Mouse (Mus musculus): Measurements from ENCODE around the gene Arhgef18. TPM values are rescaled to one million over a fixed set of nuclear protein-coding genes. Genes with fewer than 3 reads are reported as not detected.
A peak's percentile ranks its signal among the peaks of the same experiment; 100 is the strongest.

Arhgef18 gene
- polyA plus RNA-seq (2016; fragmentation: Nextera tagmentation; extraction: Ambion mirVana): 9.7 and 11.4 TPM in 2 replicates

DNA sequence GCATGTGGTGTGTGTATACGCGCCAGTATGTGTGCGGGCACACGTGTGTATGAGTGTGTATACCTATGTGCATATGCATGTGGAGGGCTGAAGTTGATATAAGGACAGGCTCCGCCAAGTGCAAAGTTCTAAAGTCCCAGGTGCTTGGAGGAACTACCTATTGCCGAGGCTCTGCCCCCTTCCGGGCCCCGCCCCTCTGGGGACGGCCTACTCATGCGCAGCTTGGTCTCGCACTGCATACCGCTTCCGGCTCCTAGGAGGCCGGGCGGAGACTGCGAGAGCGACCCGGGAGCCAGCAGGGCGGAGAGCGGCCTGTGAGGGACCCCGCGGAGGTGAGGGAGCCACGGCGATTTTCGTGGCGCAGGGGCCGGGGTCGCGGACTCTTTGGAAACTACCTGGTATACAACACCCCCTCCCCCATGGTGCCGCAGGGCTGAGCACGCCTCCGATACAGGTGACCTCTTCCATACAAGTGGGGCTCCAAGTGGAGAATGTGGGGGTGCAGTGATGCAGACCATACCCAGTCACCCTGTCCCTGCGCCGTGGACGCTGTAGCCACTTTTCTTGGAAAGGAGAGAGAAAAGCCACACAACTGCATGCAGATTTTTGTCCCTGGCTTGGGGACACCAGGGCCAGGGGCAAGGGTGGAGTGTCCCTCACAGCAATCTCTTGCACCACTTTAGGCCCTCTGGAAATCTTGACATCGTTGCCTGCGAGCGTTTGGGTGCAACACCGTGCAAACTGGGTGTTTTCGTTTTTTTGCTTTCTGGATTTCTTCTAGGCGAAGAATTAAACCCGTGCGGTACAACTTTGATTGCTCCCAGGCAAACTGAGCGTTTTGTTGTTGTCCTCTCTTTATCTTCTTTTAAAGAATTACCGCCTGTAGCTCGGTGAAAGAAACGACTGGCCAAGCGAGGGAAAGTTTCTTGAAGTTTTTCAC is at the start of gene Arhgef18:
Gene Arhgef18 (plus strand): TSS at position 236 of the 940 bp plus-strand sequence.
- H3K36me3 ChIP-seq (replicated peaks): peaks cover 13% of the 10 kb centered on the region
- WGBS: 1% methylated on average over 48 of the region's 48 CpGs
- H3K27ac ChIP-seq: peak within 1 kb of the TSS; percentile 86
- H3K4me1 ChIP-seq: peaks cover 32% of the 10 kb centered on the region
- peak within 1 kb of the TSS; percentile 86 for H3K4me3 ChIP-seq
- no peaks in the 10 kb centered on the region for H3K27me3 ChIP-seq (ENCODE audit: poor library complexity, severe bottlenecking)
- peak; percentile 70 for DNase-seq (ENCODE audit: extremely low spot score, low spot score)
- H3K9me3 ChIP-seq: no peaks in the 10 kb centered on the region

DNA sequence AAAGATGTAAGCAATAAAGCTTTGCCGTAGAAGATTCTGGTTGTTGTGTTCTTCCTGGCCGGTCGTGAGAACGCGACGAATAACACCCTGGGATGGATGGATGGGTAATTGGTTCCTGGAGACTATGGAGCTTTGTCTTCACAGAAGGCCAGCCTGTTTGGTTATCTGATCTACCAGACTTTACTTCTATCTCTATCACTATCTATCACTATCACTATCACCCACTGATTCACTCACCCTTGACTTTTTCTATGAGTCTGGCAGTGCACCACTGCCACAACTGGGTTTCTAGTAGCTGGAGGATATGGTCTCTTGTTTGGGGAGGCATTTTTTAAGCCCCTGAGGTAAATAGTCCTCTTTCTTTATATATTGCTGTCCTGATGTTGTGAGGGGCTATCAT is 47.5 kb upstream of the Arhgef18 start:
- DNase-seq (ENCODE audit: extremely low spot score, low spot score): no peak
- Histone ChIP-seq H3K27ac (no peak overlapping the region), H3K36me3 (replicated peaks) (no peaks in the 10 kb centered on the region), H3K27me3 (ENCODE audit: poor library complexity, severe bottlenecking) (no peaks in the 10 kb centered on the region), H3K4me1 (no peaks in the 10 kb centered on the region), H3K4me3 (no peak overlapping the region), H3K9me3 (peaks cover 5% of the 10 kb centered on the region; the same call in 1 of the 2 replicates)
- 93% methylated on average over 6 of the region's 6 CpGs for WGBS

DNA sequence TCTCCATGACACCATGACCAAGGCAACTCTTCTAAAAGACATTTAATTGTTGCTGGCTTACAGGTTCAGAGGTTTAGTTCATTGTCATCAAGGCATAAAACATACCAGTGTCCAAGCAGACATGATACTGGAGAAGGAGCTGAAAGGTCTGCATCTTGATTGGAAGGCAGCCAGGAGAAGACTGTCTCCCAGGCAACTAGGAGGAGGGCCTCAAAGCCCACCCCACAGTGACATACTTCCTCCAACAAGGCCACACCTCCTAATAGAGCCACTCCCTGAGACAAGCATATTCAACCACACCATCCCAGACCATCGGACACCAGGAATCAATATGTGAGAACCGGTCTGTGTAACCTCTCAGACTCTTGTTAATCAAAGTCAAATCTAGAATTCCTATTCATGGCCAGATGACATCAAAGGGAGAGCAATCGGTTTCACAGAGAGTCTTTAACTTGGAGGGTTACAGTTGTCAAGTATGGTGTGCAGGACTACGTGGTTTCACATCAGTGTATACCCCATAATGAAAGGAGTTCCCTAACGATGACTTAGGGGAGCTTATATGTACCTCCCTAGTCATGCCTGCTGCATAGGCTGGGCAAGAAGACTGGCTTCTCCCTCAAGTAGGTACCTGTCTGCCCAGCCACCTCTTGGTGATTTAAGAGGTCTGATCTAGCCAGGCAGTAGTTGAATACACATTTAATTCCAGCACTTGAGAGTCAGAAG is 46.0 kb upstream of the Arhgef18 start:
- Histone ChIP-seq H3K9me3 (peaks cover 5% of the 10 kb centered on the region; the same call in 1 of the 2 replicates), H3K4me3 (no peak overlapping the region), H3K4me1 (no peaks in the 10 kb centered on the region), H3K27ac (no peak overlapping the region), H3K36me3 (replicated peaks) (no peaks in the 10 kb centered on the region), H3K27me3 (ENCODE audit: poor library complexity, severe bottlenecking) (no peaks in the 10 kb centered on the region)
- no peak for DNase-seq (ENCODE audit: extremely low spot score, low spot score)
- 89% methylated on average over 5 of the region's 5 CpGs for WGBS

DNA sequence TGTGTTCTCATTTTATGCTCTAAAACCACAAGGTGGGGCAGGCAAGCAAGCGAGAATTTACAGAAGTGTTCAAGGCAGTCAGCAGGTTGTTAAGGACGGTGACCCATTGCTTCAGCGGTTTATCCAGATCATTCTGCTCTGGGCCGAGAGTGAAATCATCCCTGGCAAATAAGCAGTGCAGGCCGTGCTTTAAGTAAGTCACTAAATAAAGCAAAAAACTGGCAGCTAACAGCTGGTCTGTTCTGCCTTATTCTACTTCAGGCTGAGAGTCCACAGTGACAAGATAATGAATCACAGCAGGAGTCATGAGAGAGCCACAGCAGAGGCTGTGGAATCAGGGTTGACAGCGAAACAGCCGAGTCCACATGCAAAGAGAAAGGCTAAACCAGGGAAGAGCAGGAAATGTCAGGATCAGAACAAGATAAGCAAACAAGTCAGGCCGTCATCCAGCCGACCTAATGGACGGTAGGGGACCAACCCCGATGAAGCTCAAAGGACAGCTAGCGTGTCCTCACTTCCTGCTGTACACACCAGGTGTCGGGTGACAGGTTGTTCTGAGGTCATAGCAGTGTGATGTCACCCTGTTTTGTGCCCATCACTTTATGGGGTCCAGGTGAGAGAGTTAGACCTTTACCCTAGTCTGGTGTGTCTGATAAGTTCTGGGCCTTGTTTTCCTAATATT is 44.5 kb upstream of the Arhgef18 start:
- 70% methylated on average over 13 of the region's 13 CpGs for WGBS
- DNase-seq (ENCODE audit: extremely low spot score, low spot score): no peak
- Histone ChIP-seq H3K36me3 (replicated peaks) (no peaks in the 10 kb centered on the region), H3K27ac (no peak overlapping the region), H3K4me3 (no peak overlapping the region), H3K9me3 (peaks cover 7% of the 10 kb centered on the region; the same call in 1 of the 2 replicates), H3K4me1 (no peaks in the 10 kb centered on the region), H3K27me3 (ENCODE audit: poor library complexity, severe bottlenecking) (no peaks in the 10 kb centered on the region)

DNA sequence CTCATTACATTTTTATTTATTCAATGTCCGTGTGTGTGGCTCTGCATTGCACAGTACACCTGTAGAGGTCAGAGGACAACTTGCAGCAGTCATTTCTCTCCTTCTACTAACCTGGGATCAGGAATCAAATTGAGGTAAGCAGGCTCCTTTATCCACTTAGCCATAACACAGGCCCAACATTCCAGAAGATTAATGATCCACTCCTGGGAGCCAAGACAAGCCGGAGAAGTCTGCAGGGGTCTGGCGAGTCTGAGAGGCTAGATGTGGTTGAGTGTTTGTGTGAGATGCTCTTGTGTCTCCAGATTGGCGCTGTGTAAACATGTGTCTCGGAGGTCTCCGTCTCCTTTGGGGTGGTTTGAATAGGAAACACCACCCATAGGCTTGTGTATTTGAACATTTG is 42.1 kb upstream of the Arhgef18 start:
- Histone ChIP-seq H3K27me3 (ENCODE audit: poor library complexity, severe bottlenecking) (no peaks in the 10 kb centered on the region), H3K36me3 (replicated peaks) (no peaks in the 10 kb centered on the region), H3K4me3 (no peak overlapping the region), H3K27ac (no peak overlapping the region), H3K4me1 (no peaks in the 10 kb centered on the region), H3K9me3 (peaks cover 10% of the 10 kb centered on the region; the same call in 1 of the 2 replicates)
- 79% methylated on average over 6 of the region's 6 CpGs for WGBS
- no peak for DNase-seq (ENCODE audit: extremely low spot score, low spot score)

DNA sequence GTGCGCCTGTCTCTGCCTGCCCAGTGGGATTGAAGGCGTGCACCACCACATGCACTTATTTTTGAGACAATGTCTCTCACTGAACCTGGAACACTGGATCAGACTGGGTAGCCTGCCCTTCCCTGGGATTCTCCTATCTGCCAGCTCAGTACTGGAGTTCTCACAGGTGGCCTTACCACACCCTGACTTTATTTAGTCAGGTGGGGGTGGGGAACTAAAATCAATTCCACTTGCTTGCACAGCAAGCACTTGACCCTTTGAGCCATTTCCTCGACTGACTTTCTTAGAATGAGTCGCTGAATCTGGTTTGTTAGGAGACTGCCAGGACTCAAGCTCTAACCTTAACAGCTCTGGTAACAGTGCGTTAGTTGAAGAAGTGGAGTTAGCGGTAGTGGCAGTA is 40.1 kb upstream of the Arhgef18 start:
- Histone ChIP-seq H3K36me3 (replicated peaks) (no peaks in the 10 kb centered on the region), H3K4me1 (no peaks in the 10 kb centered on the region), H3K27me3 (ENCODE audit: poor library complexity, severe bottlenecking) (no peaks in the 10 kb centered on the region), H3K27ac (no peak overlapping the region), H3K4me3 (no peak overlapping the region), H3K9me3 (peaks cover 5% of the 10 kb centered on the region; the same call in 1 of the 2 replicates)
- WGBS: 88% methylated on average over 6 of the region's 6 CpGs
- DNase-seq (ENCODE audit: extremely low spot score, low spot score): no peak

DNA sequence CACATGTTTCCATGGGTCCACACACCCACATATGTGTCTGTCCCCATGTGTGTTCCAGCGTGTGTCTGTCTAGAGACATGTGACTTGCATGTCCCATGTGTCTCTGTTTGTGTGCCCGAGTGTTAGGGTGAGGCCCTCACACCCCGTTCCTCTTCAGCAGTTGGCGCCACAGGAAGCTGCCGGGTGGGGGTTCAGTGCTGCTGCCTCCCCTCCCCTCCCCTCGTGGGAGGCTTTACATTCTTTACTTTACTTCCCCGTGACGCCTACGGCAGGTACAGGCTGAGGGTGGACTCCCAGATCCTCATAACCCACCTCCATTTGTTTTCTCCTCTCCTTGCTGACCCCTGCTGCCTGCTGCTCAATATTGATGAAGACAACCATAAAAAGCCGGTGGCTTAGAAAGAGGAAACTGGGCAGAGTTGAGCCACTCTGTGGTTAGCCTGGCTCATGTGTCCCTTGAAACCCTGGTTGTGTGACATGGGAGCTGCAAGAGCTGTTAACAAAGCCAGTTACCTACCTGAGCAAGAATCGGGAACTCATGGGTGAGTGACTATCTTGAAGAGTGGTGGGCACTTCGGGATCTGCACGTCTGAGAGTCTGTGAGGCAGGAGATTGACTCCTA is 39.5 kb upstream of the Arhgef18 start, which contains the start of gene A430078G23Rik:
Gene A430078G23Rik (plus strand): TSS at position 227 of the 622 bp plus-strand sequence.
- Histone ChIP-seq H3K27ac (no peak within 1 kb of the TSS), H3K27me3 (ENCODE audit: poor library complexity, severe bottlenecking) (no peaks in the 10 kb centered on the region)
- 87% methylated on average over 13 of the region's 13 CpGs for WGBS

DNA sequence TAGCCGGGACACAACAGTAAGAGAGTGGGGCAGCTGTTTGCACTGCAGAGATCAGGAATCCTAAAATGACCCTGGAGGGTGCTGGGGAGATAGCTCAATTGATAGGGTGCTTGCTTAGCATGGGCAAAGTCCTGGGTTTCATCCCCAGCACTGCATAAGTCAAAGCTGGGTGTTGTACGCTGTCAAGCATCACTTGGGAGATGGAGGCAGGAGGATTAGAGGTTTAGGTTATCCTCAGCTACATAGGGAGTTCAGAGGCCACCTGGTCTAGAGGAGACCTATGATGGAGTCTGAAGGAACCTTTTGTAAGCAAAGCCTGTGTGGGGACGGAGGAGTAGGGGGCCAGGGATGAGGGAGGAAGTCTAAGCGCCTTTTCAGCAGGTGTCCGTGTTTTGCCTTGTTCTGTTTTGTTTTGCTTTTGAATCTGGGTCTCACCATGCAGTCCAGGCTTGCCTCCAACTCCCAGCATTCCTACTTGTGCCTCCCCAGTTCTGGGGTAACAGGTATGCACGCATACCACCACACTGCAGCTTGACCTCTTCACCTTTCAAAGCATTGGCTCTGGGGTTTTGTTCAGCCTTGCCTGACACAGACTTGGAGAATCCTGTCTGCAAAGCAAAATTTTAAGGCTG is 38.9 kb upstream of the Arhgef18 start:
- 71% methylated on average over 6 of the region's 6 CpGs for WGBS
- no peaks in the 10 kb centered on the region for H3K36me3 ChIP-seq (replicated peaks)
- DNase-seq (ENCODE audit: extremely low spot score, low spot score): no peak
- H3K27me3 ChIP-seq (ENCODE audit: poor library complexity, severe bottlenecking): no peaks in the 10 kb centered on the region
- no peaks in the 10 kb centered on the region for H3K4me1 ChIP-seq
- no peak overlapping the region for H3K27ac ChIP-seq
- H3K9me3 ChIP-seq: peaks cover 5% of the 10 kb centered on the region; the same call in 1 of the 2 replicates
- no peak overlapping the region for H3K4me3 ChIP-seq

More for the DNA sequence above, 39.5 kb upstream of the Arhgef18 start, which contains the start of gene A430078G23Rik:
- H3K9me3 ChIP-seq: peaks cover 5% of the 10 kb centered on the region; the same call in 1 of the 2 replicates
- no peak within 1 kb of the TSS for H3K4me3 ChIP-seq
- DNase-seq (ENCODE audit: extremely low spot score, low spot score): no peak
- no peaks in the 10 kb centered on the region for H3K4me1 ChIP-seq
- no peaks in the 10 kb centered on the region for H3K36me3 ChIP-seq (replicated peaks)

DNA sequence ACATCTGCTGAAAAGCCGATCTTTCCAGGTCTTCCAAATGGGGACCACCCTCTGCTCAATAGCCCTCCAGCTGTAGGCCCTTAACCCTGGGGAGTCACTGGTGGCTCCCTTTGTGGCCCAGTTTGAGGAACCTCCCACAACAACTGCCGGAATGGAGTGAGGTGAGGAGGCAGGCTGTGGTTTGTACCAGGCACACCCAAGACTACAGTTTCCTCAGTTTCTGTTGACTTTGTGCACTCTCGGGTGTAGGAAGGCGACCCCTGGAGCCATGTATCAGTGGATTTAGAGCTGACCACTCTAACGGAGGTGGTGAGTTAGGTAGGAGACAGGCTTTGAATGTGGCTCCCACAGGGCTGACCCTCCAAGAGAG is 38.4 kb upstream of the Arhgef18 start:
- Histone ChIP-seq H3K27ac (no peak overlapping the region), H3K9me3 (peaks cover 5% of the 10 kb centered on the region; the same call in 1 of the 2 replicates), H3K36me3 (replicated peaks) (no peaks in the 10 kb centered on the region), H3K27me3 (ENCODE audit: poor library complexity, severe bottlenecking) (no peaks in the 10 kb centered on the region), H3K4me1 (no peaks in the 10 kb centered on the region), H3K4me3 (no peak overlapping the region)
- 81% methylated on average over 5 of the region's 5 CpGs for WGBS
- no peak for DNase-seq (ENCODE audit: extremely low spot score, low spot score)

DNA sequence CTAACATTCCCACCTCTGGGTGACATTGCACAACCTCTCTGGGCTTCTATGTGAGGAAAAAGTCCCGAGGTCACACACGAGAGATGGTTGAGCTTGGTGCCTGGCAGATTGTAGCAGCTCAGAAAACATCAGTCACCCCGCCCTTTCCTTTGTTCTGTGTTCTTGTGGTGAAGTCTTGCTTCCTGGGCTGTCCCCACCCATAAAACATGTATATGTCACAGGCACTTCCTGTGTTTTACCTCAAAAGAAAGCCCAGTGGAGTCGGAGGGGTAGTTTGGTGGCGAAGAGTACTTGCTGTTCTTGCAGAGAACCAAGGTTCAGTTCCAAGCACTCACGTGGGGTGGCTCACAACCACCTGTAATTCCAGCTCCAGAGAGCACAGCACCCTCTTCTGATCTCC is 37.2 kb upstream of the Arhgef18 start:
- 87% methylated on average over 6 of the region's 6 CpGs for WGBS
- Histone ChIP-seq H3K4me1 (no peaks in the 10 kb centered on the region), H3K27me3 (ENCODE audit: poor library complexity, severe bottlenecking) (no peaks in the 10 kb centered on the region), H3K9me3 (peaks cover 5% of the 10 kb centered on the region; the same call in 1 of the 2 replicates), H3K4me3 (no peak overlapping the region), H3K27ac (no peak overlapping the region), H3K36me3 (replicated peaks) (no peaks in the 10 kb centered on the region)
- no peak for DNase-seq (ENCODE audit: extremely low spot score, low spot score)

DNA sequence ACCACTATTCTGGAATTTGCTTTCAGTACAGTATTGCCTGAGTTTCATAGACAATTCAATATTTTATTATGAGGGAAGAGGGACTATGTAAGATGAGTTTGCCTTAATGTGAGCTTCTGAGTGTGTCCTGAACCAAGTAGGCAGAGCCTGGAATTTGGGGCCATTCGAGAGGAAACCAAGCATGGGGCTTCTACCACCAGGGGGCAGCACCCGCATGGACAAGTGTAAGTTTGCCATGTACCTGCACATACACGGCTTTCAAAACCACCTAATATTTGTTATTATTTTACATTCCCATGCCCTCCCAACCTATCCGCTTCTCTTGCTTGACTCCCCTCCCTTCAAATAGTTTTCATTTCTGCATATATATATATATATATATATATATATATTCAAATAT is 34.7 kb upstream of the Arhgef18 start:
- Histone ChIP-seq H3K36me3 (replicated peaks) (no peaks in the 10 kb centered on the region), H3K27ac (no peak overlapping the region), H3K27me3 (ENCODE audit: poor library complexity, severe bottlenecking) (no peaks in the 10 kb centered on the region), H3K4me1 (no peaks in the 10 kb centered on the region), H3K4me3 (no peak overlapping the region), H3K9me3 (peaks cover 5% of the 10 kb centered on the region; the same call in 1 of the 2 replicates)
- 8% methylated on average over 4 of the region's 4 CpGs for WGBS
- DNase-seq (ENCODE audit: extremely low spot score, low spot score): peak; percentile 77
